Mouse (Mus musculus) megakaryocyte, adult 5-6 weeks (primary cell): ENCODE data around the gene Olfr1341. TPM values are rescaled to one million over a fixed set of nuclear protein-coding genes. Genes with fewer than 3 reads are reported as not detected.

Experiments
- ATAC-seq: 2 replicates; pipeline ENCODE4 v1.8.0; 2016; ENCODE audit warnings: mild to moderate bottlenecking, inconsistent platforms; ENCODE audit not compliant: poor library complexity, severe bottlenecking
- total RNA-seq, 2 experiments: library from RNA; stranded (forward) in 1 of 2; stranded (reverse) in 1 of 2; fragments of 153-499, 151-499 nt in 1 of 2; fragments of 221-1000, 200-1000 nt in 1 of 2; gene quantifications; 2 replicates each; pipeline versions ENCODE4 v1.2.3 to v1.2.4; 2015 to 2017

Gene Olfr1341
- total RNA-seq (2015): not detected in 2 replicates
- not detected in 2 replicates for total RNA-seq (2017)

GRCm38 (mm10) chr4:118703223-118703622 is at the start of gene Olfr1341:
Gene Olfr1341, plus strand, starts transcription at chr4:118703523.
- no peak for ATAC-seq

GRCm38 (mm10) chr4:118658652-118659051 is 44.7 kb upstream of the Olfr1341 start, which contains the start of gene Olfr62:
Gene Olfr62, plus strand, starts transcription at chr4:118658952.
- no peak for ATAC-seq

GRCm38 (mm10) chr4:118687086-118687485 is 16.2 kb upstream of the Olfr1341 start:
- ATAC-seq: no peak

- no peak for ATAC-seq
These were observed 10.8 kb upstream of the Olfr1341 start, which contains the start of gene Olfr1342 for GRCm38 (mm10) chr4:118692412-118692973. Gene Olfr1342, minus strand, starts transcription at chr4:118692756.

GRCm38 (mm10) chr4:118693812-118694211 is 9.5 kb upstream of the Olfr1341 start:
- no peak for ATAC-seq

GRCm38 (mm10) chr4:118708086-118708485 is 4.8 kb downstream of the Olfr1341 start:
- no peak for ATAC-seq

- no peak for ATAC-seq
These were observed 8.3 kb downstream of the Olfr1341 start for GRCm38 (mm10) chr4:118711656-118712055.

GRCm38 (mm10) chr4:118719838-118720237 is 16.5 kb downstream of the Olfr1341 start, which contains the start of gene Olfr1340:
Gene Olfr1340, plus strand, starts transcription at chr4:118720138.
- no peak for ATAC-seq

- ATAC-seq: no peak
These were observed 18.6 kb downstream of the Olfr1341 start for GRCm38 (mm10) chr4:118721742-118722483.

GRCm38 (mm10) chr4:118731875-118732274 is 28.6 kb downstream of the Olfr1341 start, which contains the start of gene Olfr1339:
Gene Olfr1339, plus strand, starts transcription at chr4:118732175.
- ATAC-seq: no peak

- no peak for ATAC-seq
These were observed 36.3 kb downstream of the Olfr1341 start for GRCm38 (mm10) chr4:118739574-118739973.

GRCm38 (mm10) chr4:118740988-118741698 is 37.8 kb downstream of the Olfr1341 start:
- ATAC-seq: no peak

- no peak for ATAC-seq
These were observed 38.6 kb downstream of the Olfr1341 start for GRCm38 (mm10) chr4:118741881-118742280.

- ATAC-seq: no peak
These were observed 55.3 kb downstream of the Olfr1341 start, which contains the start of gene Olfr1338 for GRCm38 (mm10) chr4:118758637-118759036. Gene Olfr1338, minus strand, starts transcription at chr4:118758737.

Other genes with a start within 250 kb of the Olfr1341 start
- 0.36 TPM in 1 of 2 replicates, not detected in the other for gene Mpl, start 246.0 kb upstream of the Olfr1341 start, total RNA-seq (2015)
- gene Mpl, start 246.0 kb upstream of the Olfr1341 start, total RNA-seq (2017): not detected in 2 replicates
- 0.27 and 0.34 TPM in 2 replicates for gene Tie1, start 213.5 kb upstream of the Olfr1341 start, total RNA-seq (2015)
- 0.16 and 0.26 TPM in 2 replicates for gene Tie1, start 213.5 kb upstream of the Olfr1341 start, total RNA-seq (2017)
- not detected in 2 replicates for gene 2610528J11Rik, start 176.5 kb upstream of the Olfr1341 start, total RNA-seq (2015)
- gene 2610528J11Rik, start 176.5 kb upstream of the Olfr1341 start, total RNA-seq (2017): not detected in 2 replicates
- gene Tmem125, start 159.5 kb upstream of the Olfr1341 start, total RNA-seq (2015): 0.18 TPM in 1 of 2 replicates, not detected in the other
- gene Tmem125, start 159.5 kb upstream of the Olfr1341 start, total RNA-seq (2017): not detected in 2 replicates
- gene Cfap57, start 82.7 kb upstream of the Olfr1341 start, total RNA-seq (2015): not detected in 2 replicates
- 0.16 and 0.18 TPM in 2 replicates for gene Cfap57, start 82.7 kb upstream of the Olfr1341 start, total RNA-seq (2017)
- 54.9 and 61.9 TPM in 2 replicates for gene Ebna1bp2, start 82.7 kb upstream of the Olfr1341 start, total RNA-seq (2015)
- gene Ebna1bp2, start 82.7 kb upstream of the Olfr1341 start, total RNA-seq (2017): 46.8 and 63.7 TPM in 2 replicates
- gene Olfr62, start 44.6 kb upstream of the Olfr1341 start, total RNA-seq (2015): not detected in 2 replicates
- gene Olfr62, start 44.6 kb upstream of the Olfr1341 start, total RNA-seq (2017): not detected in 2 replicates
- not detected in 2 replicates for gene Olfr1342, start 10.8 kb upstream of the Olfr1341 start, total RNA-seq (2015)
- gene Olfr1342, start 10.8 kb upstream of the Olfr1341 start, total RNA-seq (2017): not detected in 2 replicates
- not detected in 2 replicates for gene Olfr1340, start 16.6 kb downstream of the Olfr1341 start, total RNA-seq (2015)
- gene Olfr1340, start 16.6 kb downstream of the Olfr1341 start, total RNA-seq (2017): not detected in 2 replicates
- gene Olfr1339, start 28.7 kb downstream of the Olfr1341 start, total RNA-seq (2015): not detected in 2 replicates
- not detected in 2 replicates for gene Olfr1339, start 28.7 kb downstream of the Olfr1341 start, total RNA-seq (2017)
- gene Olfr1338, start 55.2 kb downstream of the Olfr1341 start, total RNA-seq (2015): not detected in 2 replicates
- gene Olfr1338, start 55.2 kb downstream of the Olfr1341 start, total RNA-seq (2017): not detected in 2 replicates
- gene Olfr1337, start 79.1 kb downstream of the Olfr1341 start, total RNA-seq (2015): not detected in 2 replicates
- not detected in 2 replicates for gene Olfr1337, start 79.1 kb downstream of the Olfr1341 start, total RNA-seq (2017)
- gene Olfr1335, start 106.4 kb downstream of the Olfr1341 start, total RNA-seq (2015): not detected in 2 replicates
- not detected in 2 replicates for gene Olfr1335, start 106.4 kb downstream of the Olfr1341 start, total RNA-seq (2017)
- not detected in 2 replicates for gene Olfr1333, start 132.8 kb downstream of the Olfr1341 start, total RNA-seq (2015)
- not detected in 2 replicates for gene Olfr1333, start 132.8 kb downstream of the Olfr1341 start, total RNA-seq (2017)
- not detected in 2 replicates for gene Olfr1331, start 161.1 kb downstream of the Olfr1341 start, total RNA-seq (2015)
- gene Olfr1331, start 161.1 kb downstream of the Olfr1341 start, total RNA-seq (2017): not detected in 2 replicates
- gene Olfr1330, start 185.1 kb downstream of the Olfr1341 start, total RNA-seq (2015): not detected in 2 replicates
- gene Olfr1330, start 185.1 kb downstream of the Olfr1341 start, total RNA-seq (2017): not detected in 2 replicates
- not detected in 2 replicates for gene Olfr1329, start 213.9 kb downstream of the Olfr1341 start, total RNA-seq (2015)
- gene Olfr1329, start 213.9 kb downstream of the Olfr1341 start, total RNA-seq (2017): not detected in 2 replicates
- not detected in 2 replicates for gene Olfr1328, start 235.1 kb downstream of the Olfr1341 start, total RNA-seq (2015)
- gene Olfr1328, start 235.1 kb downstream of the Olfr1341 start, total RNA-seq (2017): not detected in 2 replicates